ENCODE assay signal across 7 mouse cellular contexts in genomic region chr12:109417476-109418201, GRCm38 (mm10). TPM values are rescaled to one million over a fixed set of nuclear protein-coding genes. Genes with fewer than 3 reads are reported as not detected.
A peak's percentile ranks its signal among the peaks of the same experiment; 100 is the strongest.
DNase-seq lines count a peak whose midpoint lies in the region; ATAC-seq and TF ChIP-seq lines count a peak whose summit lies in the region.

No protein-coding gene starts in this region.

- no peaks in the 10 kb centered on the region; the same call in 1 of the 2 replicates for H3K4me1 ChIP-seq in lung, postnatal 0 days (ENCODE audit: insufficient read depth, low read depth, low read length)
- H3K4me1 ChIP-seq in lung, adult 2 months (ENCODE audit: control insufficient read depth, insufficient read depth, low read length), result no peaks in the 10 kb centered on the region
- H3K4me1 ChIP-seq in hindbrain, embryonic 15.5 days (replicated peaks), result peaks cover 18% of the 10 kb centered on the region
- H3K4me1 ChIP-seq in midbrain, embryonic 16.5 days (ENCODE audit: control insufficient read depth, insufficient read depth, low read length), result peaks cover 6% of the 10 kb centered on the region; the same call in 1 of the 2 replicates

- no peak overlapping the region for H3K27ac ChIP-seq in lung, postnatal 0 days (ENCODE audit: low read length)
- no peak overlapping the region for H3K27ac ChIP-seq in hindbrain, embryonic 15.5 days (replicated peaks)
- H3K27ac ChIP-seq in midbrain, embryonic 16.5 days (ENCODE audit: low read length), result no peak overlapping the region

- H3K9ac ChIP-seq in lung, postnatal 0 days (replicated peaks; ENCODE audit: low read depth), result no peak overlapping the region
- no peak overlapping the region for H3K9ac ChIP-seq in hindbrain, embryonic 15.5 days
- no peak overlapping the region for H3K9ac ChIP-seq in midbrain, embryonic 16.5 days (ENCODE audit: low read depth, low read length)

- no peak overlapping the region for H3K4me2 ChIP-seq in lung, postnatal 0 days (replicated peaks; ENCODE audit: low read depth, low read length)
- no peak overlapping the region for H3K4me2 ChIP-seq in hindbrain, embryonic 15.5 days
- no peak overlapping the region for H3K4me2 ChIP-seq in midbrain, embryonic 16.5 days (ENCODE audit: low read length)

- DNase-seq in lung, postnatal 0 days (ENCODE audit: low spot score), result no peak
- no peak for DNase-seq in lung, adult 2 months
- DNase-seq in embryo, embryonic 10.5 days (ENCODE audit: low spot score), result peak; percentile 77
- no peak for DNase-seq in cerebellum, adult 9-11 months

- TF ChIP-seq CTCF in lung, postnatal 0 days (IDR thresholded peaks at IDR 0.05), result no peak
- TF ChIP-seq CTCF in lung, adult 2 months (IDR thresholded peaks at IDR 0.05; ENCODE audit: insufficient read depth, low read length), result no peak

- no peak overlapping the region for H3K4me3 ChIP-seq in lung, postnatal 0 days (ENCODE audit: low read depth, low read length)
- H3K4me3 ChIP-seq in lung, adult 2 months (replicated peaks; ENCODE audit: extremely low read depth, low read depth, low read length), result no peak overlapping the region
- H3K4me3 ChIP-seq in hindbrain, embryonic 15.5 days, result no peak overlapping the region
- no peak overlapping the region for H3K4me3 ChIP-seq in midbrain, embryonic 16.5 days (ENCODE audit: low read depth, low read length)

- TF ChIP-seq POLR2A in lung, adult 2 months (IDR thresholded peaks at IDR 0.05; ENCODE audit: borderline replicate concordance, extremely low read depth, low read depth, low read length), result no peak

- no peaks in the 10 kb centered on the region for H3K27me3 ChIP-seq in lung, postnatal 0 days (replicated peaks; ENCODE audit: insufficient read depth, low read length)
- H3K27me3 ChIP-seq in hindbrain, embryonic 15.5 days, result no peaks in the 10 kb centered on the region
- H3K27me3 ChIP-seq in midbrain, embryonic 16.5 days (ENCODE audit: control insufficient read depth, insufficient read depth, low read depth, low read length), result no peaks in the 10 kb centered on the region; the same call in 1 of the 2 replicates

- TF ChIP-seq EP300 in lung, postnatal 0 days (IDR thresholded peaks at IDR 0.05), result no peak

- 43% methylated on average over 14 of the region's 14 CpGs for whole genome bisulfite sequencing in lung, postnatal 0 days
- WGBS in lung, adult 2 months, result 54% methylated on average over 14 of the region's 14 CpGs
- 33% methylated on average over 14 of the region's 14 CpGs for WGBS in hindbrain, embryonic 15.5 days
- WGBS in midbrain, embryonic 16.5 days, result 43% methylated on average over 14 of the region's 14 CpGs

- ATAC-seq in lung, postnatal 0 days, result peak; percentile 57
- peak; percentile 66 for ATAC-seq in hindbrain, embryonic 15.5 days (ENCODE audit: low FRiP score, low read depth)
- peak; percentile 66 for ATAC-seq in midbrain, embryonic 16.5 days
- ATAC-seq in activated CD4-positive, CD25-positive, alpha-beta regulatory T cell, adult 4 months, result no peak

- no peaks in the 10 kb centered on the region for H3K36me3 ChIP-seq in lung, postnatal 0 days (ENCODE audit: insufficient read depth, low read length)
- H3K36me3 ChIP-seq in hindbrain, embryonic 15.5 days, result no peaks in the 10 kb centered on the region
- H3K36me3 ChIP-seq in midbrain, embryonic 16.5 days (ENCODE audit: control insufficient read depth, insufficient read depth, low read length), result no peaks in the 10 kb centered on the region

- H3K9me3 ChIP-seq in lung, postnatal 0 days (ENCODE audit: low read length), result no peaks in the 10 kb centered on the region
- H3K9me3 ChIP-seq in hindbrain, embryonic 15.5 days, result no peaks in the 10 kb centered on the region
- no peaks in the 10 kb centered on the region for H3K9me3 ChIP-seq in midbrain, embryonic 16.5 days (replicated peaks; ENCODE audit: control insufficient read depth, low read length, poor library complexity, severe bottlenecking)

RNA-seq across cellular contexts. Expression of gene Dlk1, which starts 35.0 kb away (rescaled TPM):
- 176 and 364 TPM in 2 replicates for polyA plus RNA-seq in lung, postnatal 0 days (2015; fragmentation: Nextera tagmentation; extraction: Ambion mirVana)
- polyA plus RNA-seq in lung, adult 2 months (2012; rRNA removed), result 0.42 and 0.44 TPM in 2 replicates
- 56.8 and 61.4 TPM in 2 replicates for polyA plus RNA-seq in hindbrain, embryonic 15.5 days (2015; fragmentation: Nextera tagmentation; extraction: Ambion mirVana)
- polyA plus RNA-seq in midbrain, embryonic 16.5 days (2015; fragmentation: Nextera tagmentation; extraction: Ambion mirVana), result 50.4 and 66.0 TPM in 2 replicates
- not detected for polyA plus RNA-seq in activated CD4-positive, CD25-positive, alpha-beta regulatory T cell, adult 4 months (2017; shearing (Covaris generic))

Comparison
In these comparisons a context has a peak if more than half of its experiments do, and no peak if none do; other contexts are left out.
1. RNA of gene Dlk1, which starts 35.0 kb away (polyA plus RNA-seq): 176 to 364 TPM in lung, postnatal 0 days, 56.8 to 61.4 TPM in hindbrain, embryonic 15.5 days and 50.4 to 66.0 TPM in midbrain, embryonic 16.5 days; 0.42 to 0.44 TPM in lung, adult 2 months and not detected in activated CD4-positive, CD25-positive, alpha-beta regulatory T cell, adult 4 months; every median in the first group is over 10 times any median in the second.